Mouse (Mus musculus) neural tube, embryonic 12.5 days (tissue): Measurements from ENCODE around the gene Mei1. TPM values are rescaled to one million over a fixed set of nuclear protein-coding genes. Genes with fewer than 3 reads are reported as not detected.

Source experiments
- ATAC-seq: fragments of 200-750 bp; cut with Nextera tagmentation; 2 replicates; pipeline ENCODE4 v1.8.0; 2017; ENCODE audit warnings: low read depth, mild to moderate bottlenecking, moderate TSS enrichment, moderate library complexity; ENCODE audit not compliant: low FRiP score
- H3K27ac ChIP-seq: fragments of 300-500 bp; sonication (generic); 2 replicates; pipeline ENCODE4 v1.5.1; 2016
- H3K27me3 ChIP-seq: fragments of 300-500 bp; sonication (generic); replicated peaks from 2 replicates; pipeline ENCODE4 v1.6.1; 2016; ENCODE audit warnings: mild to moderate bottlenecking
- H3K36me3 ChIP-seq: fragments of 300-500 bp; sonication (generic); 2 replicates; pipeline ENCODE4 v1.6.1; 2016; ENCODE audit warnings: mild to moderate bottlenecking
- H3K4me1 ChIP-seq: fragments of 300-500 bp; sonication (generic); 2 replicates; pipeline ENCODE4 v1.6.1; 2016
- H3K4me2 ChIP-seq: fragments of 300-500 bp; sonication (generic); replicated peaks from 2 replicates; pipeline ENCODE4 v1.6.1; 2016; ENCODE audit warnings: mild to moderate bottlenecking
- H3K4me3 ChIP-seq: fragments of 300-500 bp; sonication (generic); 2 replicates; pipeline ENCODE4 v1.5.1; 2016
- H3K9ac ChIP-seq: fragments of 300-500 bp; sonication (generic); 2 replicates; pipeline ENCODE4 v1.6.1; 2016; ENCODE audit warnings: mild to moderate bottlenecking
- H3K9me3 ChIP-seq: fragments of 300-500 bp; sonication (generic); 2 replicates; pipeline ENCODE4 v1.6.1; 2016; ENCODE audit warnings: mild to moderate bottlenecking
- WGBS: fragments of 180-500 bp; shearing (Covaris S2); methylation state at CpG from one replicate; pipeline ENCODE4 v1.1.7; 2016; 5-methylcytosine and 5-hydroxymethylcytosine counted together
- polyA plus RNA-seq: library from polyadenylated mRNA; unstranded; fragments of >200 nt; fragmentation: Nextera tagmentation; extraction: Ambion mirVana; gene quantifications from 2 replicates; pipeline ENCODE4 v1.2.1, GENCODE M21; 2016

Gene Mei1
- polyA plus RNA-seq, 1 experiment from 2014 or later: 0.08 TPM

- Histone ChIP-seq H3K9me3 (no peaks in the 10 kb centered on the region), H3K9ac (peak within 1 kb of the TSS; percentile 96), H3K4me1 (peaks cover 15% of the 10 kb centered on the region), H3K27ac (peak within 1 kb of the TSS; percentile 79), H3K4me3 (peak within 1 kb of the TSS; percentile 99), H3K36me3 (peaks cover 11% of the 10 kb centered on the region), H3K4me2 (peak within 1 kb of the TSS; percentile 98), H3K27me3 (no peaks in the 10 kb centered on the region)
- under 1% methylated on average over 74 of the region's 74 CpGs for WGBS
- peak; percentile 65; the same call in 1 of the 2 replicates for ATAC-seq
These were observed 22.5 kb upstream of the Mei1 start, which contains the start of gene Snu13 for GRCm38 (mm10) chr15:82047080-82047883. Snu13 (minus strand) TSS chr15:82047598.

DNA sequence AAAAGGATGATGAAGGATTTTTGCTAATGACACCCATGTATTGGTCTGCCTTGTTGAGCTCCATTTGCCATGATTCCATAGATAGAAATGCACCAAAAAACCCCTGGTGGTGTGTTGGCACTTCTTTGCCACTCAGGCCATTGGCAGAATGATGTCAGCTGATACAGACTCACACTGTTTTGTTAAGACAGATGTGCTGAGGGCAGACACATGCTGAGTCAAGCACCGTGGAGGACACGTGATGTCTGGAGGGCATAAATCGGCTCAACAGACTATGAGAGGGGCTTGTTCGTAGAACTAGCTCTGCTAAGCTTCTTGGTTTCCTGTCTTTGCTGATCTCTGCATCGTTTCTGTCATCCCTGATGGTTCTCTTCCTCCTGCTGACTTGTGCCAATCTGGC is 17.3 kb upstream of the Mei1 start:
- peaks cover 3% of the 10 kb centered on the region; the same call in 1 of the 2 replicates for H3K27me3 ChIP-seq
- no peak overlapping the region for H3K9ac ChIP-seq
- no peak overlapping the region for H3K27ac ChIP-seq
- no peaks in the 10 kb centered on the region for H3K36me3 ChIP-seq
- WGBS: 65% methylated on average over 5 of the region's 5 CpGs
- no peaks in the 10 kb centered on the region for H3K9me3 ChIP-seq
- ATAC-seq: no peak
- no peak overlapping the region for H3K4me2 ChIP-seq
- no peaks in the 10 kb centered on the region for H3K4me1 ChIP-seq
- H3K4me3 ChIP-seq: no peak overlapping the region

DNA sequence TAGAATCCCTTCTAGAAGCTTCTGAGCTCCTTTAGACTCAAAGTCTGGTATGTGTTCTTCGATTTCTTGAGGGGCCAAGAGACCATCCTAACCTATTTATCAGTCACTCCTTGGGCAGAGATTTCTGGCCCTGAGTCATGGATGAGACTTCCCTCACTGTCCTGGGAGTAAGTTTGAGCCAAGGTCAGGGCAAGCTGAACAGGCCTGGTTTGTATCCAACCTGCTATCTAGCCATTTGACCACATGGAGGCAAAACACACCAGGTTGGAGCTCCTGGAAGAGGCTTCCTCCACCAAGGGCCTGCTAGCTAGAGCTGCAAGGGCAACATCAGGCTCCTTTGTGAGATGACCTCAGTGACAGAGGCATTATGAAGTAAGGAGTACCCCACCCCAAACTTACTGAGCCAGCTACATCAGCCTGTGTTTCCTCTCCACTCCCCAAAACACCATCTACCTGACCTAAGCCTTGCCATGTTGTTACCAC is 11.0 kb upstream of the Mei1 start, which contains the start of gene 4930407I10Rik:
Gene 4930407I10Rik (plus strand): TSS at position 433 of the 483 bp plus-strand sequence.
- no peak within 1 kb of the TSS for H3K9ac ChIP-seq
- H3K36me3 ChIP-seq: no peaks in the 10 kb centered on the region
- no peak within 1 kb of the TSS for H3K4me3 ChIP-seq
- no peak within 1 kb of the TSS for H3K27ac ChIP-seq
- peaks cover 7% of the 10 kb centered on the region; the same call in 1 of the 2 replicates for H3K27me3 ChIP-seq
- WGBS: 91% methylated on average over 1 of the region's 1 CpGs
- no peak for ATAC-seq
- H3K4me1 ChIP-seq: no peaks in the 10 kb centered on the region
- no peaks in the 10 kb centered on the region for H3K9me3 ChIP-seq
- no peak within 1 kb of the TSS for H3K4me2 ChIP-seq

DNA sequence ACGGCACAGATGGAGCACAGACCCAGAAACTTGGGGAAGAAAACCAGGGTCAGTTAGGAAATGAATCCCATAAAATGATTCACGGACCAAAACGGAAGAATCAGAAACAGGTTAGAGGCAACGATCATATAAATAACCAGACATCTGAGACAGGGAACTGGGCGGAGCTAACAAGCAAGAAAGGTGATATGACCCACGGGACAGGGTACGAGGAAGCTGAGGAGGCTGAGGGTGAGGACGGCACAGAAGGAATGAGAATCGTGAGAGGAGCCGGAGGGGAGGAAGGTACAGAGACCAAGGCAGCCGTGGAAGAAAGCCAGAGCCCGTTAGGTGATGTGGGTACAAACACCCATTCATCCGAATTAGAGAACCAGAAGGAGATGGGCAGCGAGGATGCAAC is 5.9 kb upstream of the Mei1 start:
- no peak overlapping the region for H3K27ac ChIP-seq
- no peaks in the 10 kb centered on the region for H3K36me3 ChIP-seq
- H3K9ac ChIP-seq: no peak overlapping the region
- no peak for ATAC-seq
- peaks cover 14% of the 10 kb centered on the region for H3K27me3 ChIP-seq
- no peak overlapping the region for H3K4me3 ChIP-seq
- H3K4me2 ChIP-seq: no peak overlapping the region
- H3K9me3 ChIP-seq: no peaks in the 10 kb centered on the region
- no peaks in the 10 kb centered on the region for H3K4me1 ChIP-seq
- WGBS: 68% methylated on average over 14 of the region's 14 CpGs

DNA sequence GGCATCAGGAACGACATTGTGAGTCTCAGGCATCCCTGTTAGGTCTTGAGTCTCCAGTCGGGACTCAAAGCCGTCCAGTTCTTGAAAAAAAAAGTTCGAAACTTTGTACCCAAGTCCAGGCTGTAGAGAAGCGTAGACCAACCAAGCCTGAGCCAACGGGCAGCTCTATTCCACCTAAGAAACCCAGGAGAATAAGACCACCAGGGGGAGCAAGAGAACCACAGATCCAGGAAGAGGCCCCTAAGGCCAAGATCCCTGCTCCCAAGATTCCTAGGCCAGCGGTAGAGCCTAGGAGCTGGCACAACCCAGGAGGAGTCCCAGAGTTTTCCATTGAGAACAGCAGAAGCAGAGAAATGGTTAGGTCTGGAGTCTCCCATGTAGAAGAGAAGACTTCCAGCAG is 4.3 kb upstream of the Mei1 start:
- Histone ChIP-seq H3K4me3 (no peak overlapping the region), H3K9ac (no peak overlapping the region), H3K36me3 (no peaks in the 10 kb centered on the region), H3K4me2 (no peak overlapping the region), H3K27me3 (peaks cover 30% of the 10 kb centered on the region), H3K27ac (no peak overlapping the region), H3K9me3 (no peaks in the 10 kb centered on the region), H3K4me1 (no peaks in the 10 kb centered on the region)
- ATAC-seq: no peak
- 17% methylated on average over 7 of the region's 7 CpGs for WGBS

DNA sequence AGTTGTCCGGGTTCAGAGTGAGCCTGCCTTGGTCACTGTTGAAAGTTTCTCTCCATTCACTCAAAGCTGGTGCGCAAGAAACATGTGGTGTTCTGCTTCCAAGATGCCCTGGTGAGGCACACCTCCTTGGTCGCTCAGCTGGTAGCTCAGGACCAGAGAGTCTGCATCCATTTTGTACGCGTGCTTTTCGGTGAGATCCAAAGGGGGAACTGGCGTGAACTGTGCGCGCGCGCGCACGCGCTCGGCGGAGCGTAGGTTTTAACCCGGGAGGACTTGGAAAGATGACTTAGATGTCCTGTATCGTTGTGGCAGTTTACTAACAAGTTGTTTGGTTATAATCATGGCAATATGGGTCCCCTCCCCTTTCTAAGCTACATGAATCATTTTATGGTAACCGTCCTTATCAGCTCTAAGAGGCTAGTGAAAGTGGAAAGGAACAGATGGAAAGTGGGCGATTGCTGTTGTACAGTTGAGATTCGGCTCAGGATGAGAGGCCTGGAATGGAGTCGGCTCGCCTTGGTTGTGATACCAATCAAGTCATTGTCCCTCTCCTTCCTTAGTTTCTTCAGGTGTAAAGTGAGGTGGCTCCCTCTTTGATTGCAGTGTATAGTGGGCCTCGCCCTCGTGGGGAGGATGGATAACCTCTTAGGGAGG is 2.1 kb downstream of the Mei1 start:
- H3K4me2 ChIP-seq: no peak overlapping the region
- no peak overlapping the region for H3K27ac ChIP-seq
- no peak overlapping the region for H3K4me3 ChIP-seq
- no peaks in the 10 kb centered on the region for H3K9me3 ChIP-seq
- 92% methylated on average over 26 of the region's 26 CpGs for WGBS
- H3K36me3 ChIP-seq: no peaks in the 10 kb centered on the region
- no peak overlapping the region for H3K9ac ChIP-seq
- peaks cover 35% of the 10 kb centered on the region for H3K27me3 ChIP-seq
- ATAC-seq: no peak
- H3K4me1 ChIP-seq: no peaks in the 10 kb centered on the region

- H3K27me3 ChIP-seq: peaks cover 32% of the 10 kb centered on the region
- no peak overlapping the region for H3K9ac ChIP-seq
- no peaks in the 10 kb centered on the region for H3K4me1 ChIP-seq
- H3K27ac ChIP-seq: no peak overlapping the region
- no peak for ATAC-seq
- no peaks in the 10 kb centered on the region for H3K9me3 ChIP-seq
- no peak overlapping the region for H3K4me3 ChIP-seq
- no peak overlapping the region for H3K4me2 ChIP-seq
- WGBS: 91% methylated on average over 7 of the region's 7 CpGs
- H3K36me3 ChIP-seq: no peaks in the 10 kb centered on the region
These were observed 3.7 kb downstream of the Mei1 start for GRCm38 (mm10) chr15:82073490-82073889.

DNA sequence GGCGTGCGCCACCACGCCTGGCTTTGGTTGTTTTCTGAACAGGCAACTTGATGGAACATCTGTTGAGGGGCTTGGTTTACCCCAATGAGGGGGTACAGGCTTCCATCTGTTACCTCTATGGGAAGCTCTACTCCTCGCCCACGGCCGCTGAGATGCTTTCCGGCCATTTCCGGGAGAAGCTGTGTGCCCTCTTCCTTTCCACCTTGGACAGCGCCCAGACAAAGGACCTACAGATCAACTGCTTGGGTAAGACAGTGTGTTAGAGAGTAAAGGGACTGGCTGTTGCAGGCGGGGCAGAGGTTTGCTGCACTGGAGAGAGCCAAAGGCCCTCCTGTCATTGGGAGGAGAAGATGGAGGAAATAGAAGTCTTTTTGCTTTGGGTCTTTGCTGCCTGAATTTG is 10.1 kb downstream of the Mei1 start:
- Histone ChIP-seq H3K4me2 (no peak overlapping the region), H3K9me3 (no peaks in the 10 kb centered on the region), H3K36me3 (no peaks in the 10 kb centered on the region), H3K27me3 (no peaks in the 10 kb centered on the region), H3K27ac (no peak overlapping the region), H3K4me1 (no peaks in the 10 kb centered on the region), H3K9ac (no peak overlapping the region), H3K4me3 (no peak overlapping the region)
- 65% methylated on average over 10 of the region's 10 CpGs for WGBS
- no peak for ATAC-seq

DNA sequence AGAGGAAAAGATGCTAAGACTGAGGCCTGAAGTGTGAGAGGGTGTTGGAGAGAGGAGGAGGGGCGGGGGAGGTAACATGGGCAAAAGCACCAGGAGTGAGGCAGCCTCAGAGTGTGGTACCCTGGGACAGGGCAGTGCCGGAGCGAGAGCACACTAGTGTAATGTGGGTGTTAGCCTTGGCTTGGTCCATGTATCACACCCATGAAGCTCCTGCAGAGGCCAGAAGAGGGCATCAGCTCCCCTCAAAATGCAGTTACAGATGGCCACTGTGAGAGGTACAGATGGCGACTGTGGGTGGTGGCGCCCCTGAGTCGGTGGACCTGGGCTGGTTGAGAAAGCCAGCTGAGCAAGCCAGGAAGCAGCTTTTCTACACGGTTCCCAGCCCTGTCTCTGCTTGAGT is 11.4 kb downstream of the Mei1 start:
- ATAC-seq: no peak
- Histone ChIP-seq H3K4me1 (no peaks in the 10 kb centered on the region), H3K4me2 (no peak overlapping the region), H3K4me3 (no peak overlapping the region), H3K27ac (no peak overlapping the region), H3K9ac (no peak overlapping the region), H3K27me3 (no peaks in the 10 kb centered on the region), H3K36me3 (no peaks in the 10 kb centered on the region), H3K9me3 (no peaks in the 10 kb centered on the region)
- 31% methylated on average over 7 of the region's 7 CpGs for WGBS

GRCm38 (mm10) chr15:82085606-82086005 is 15.8 kb downstream of the Mei1 start:
- Histone ChIP-seq H3K9me3 (no peaks in the 10 kb centered on the region), H3K27ac (no peak overlapping the region), H3K4me2 (no peak overlapping the region), H3K9ac (no peak overlapping the region), H3K4me3 (no peak overlapping the region), H3K36me3 (no peaks in the 10 kb centered on the region), H3K4me1 (no peaks in the 10 kb centered on the region), H3K27me3 (no peaks in the 10 kb centered on the region)
- no peak for ATAC-seq
- WGBS: 91% methylated on average over 9 of the region's 9 CpGs

DNA sequence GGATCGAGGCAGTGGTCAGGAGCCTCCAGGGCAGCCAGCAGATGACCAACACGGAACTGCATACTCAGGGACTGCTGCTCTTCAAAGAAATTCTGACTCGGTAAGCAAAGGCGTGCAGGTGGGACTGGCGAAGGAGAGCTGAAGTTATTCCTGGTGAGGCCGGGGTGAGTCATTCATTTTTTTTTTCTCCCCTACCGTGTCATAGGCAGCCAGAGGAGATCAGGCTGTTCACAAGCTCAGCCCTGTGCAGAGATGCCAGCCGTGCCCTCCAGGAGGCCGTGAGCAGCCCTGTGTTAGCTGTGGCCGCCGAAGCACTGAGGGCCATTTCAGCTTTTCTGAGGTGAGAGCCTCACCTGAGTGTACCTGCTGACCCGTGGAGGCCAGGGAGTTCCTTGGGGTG is 16.3 kb downstream of the Mei1 start:
- no peaks in the 10 kb centered on the region for H3K4me1 ChIP-seq
- 81% methylated on average over 12 of the region's 12 CpGs for WGBS
- no peaks in the 10 kb centered on the region for H3K36me3 ChIP-seq
- H3K27ac ChIP-seq: no peak overlapping the region
- H3K4me3 ChIP-seq: no peak overlapping the region
- H3K4me2 ChIP-seq: no peak overlapping the region
- no peaks in the 10 kb centered on the region for H3K9me3 ChIP-seq
- no peak overlapping the region for H3K9ac ChIP-seq
- ATAC-seq: no peak
- H3K27me3 ChIP-seq: no peaks in the 10 kb centered on the region

DNA sequence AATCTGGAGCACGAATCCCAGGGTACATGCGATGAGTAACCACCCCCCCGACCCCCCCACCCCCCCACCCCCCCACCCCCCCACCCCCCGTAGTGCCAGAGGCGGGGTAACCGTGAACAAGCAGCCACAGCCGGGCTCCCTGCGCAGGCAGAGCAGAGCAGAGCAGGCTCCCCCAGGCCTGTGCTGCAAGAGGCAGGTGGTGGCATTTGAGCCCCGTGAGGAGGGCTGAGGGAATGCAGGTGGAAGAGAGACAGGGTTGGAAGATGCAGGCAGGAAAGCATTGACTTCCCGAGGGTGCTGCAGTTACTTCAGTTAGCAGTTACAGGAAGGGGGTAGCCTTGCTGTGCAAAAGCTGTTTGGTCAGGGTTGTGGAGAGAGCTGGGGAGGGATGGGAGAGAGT is 17.5 kb downstream of the Mei1 start:
- Histone ChIP-seq H3K27ac (no peak overlapping the region), H3K4me1 (no peaks in the 10 kb centered on the region), H3K4me3 (no peak overlapping the region), H3K27me3 (no peaks in the 10 kb centered on the region), H3K9me3 (no peaks in the 10 kb centered on the region), H3K4me2 (no peak overlapping the region), H3K9ac (no peak overlapping the region), H3K36me3 (no peaks in the 10 kb centered on the region)
- WGBS: 14% methylated on average over 10 of the region's 10 CpGs
- ATAC-seq: no peak
